Mouse (Mus musculus) ES-E14 (cell line): ENCODE data around the gene Myzap.

ENCODE experiments used
- CHD2 ChIP-seq: IDR thresholded peaks from 2 replicates; pipeline ENCODE4 v1.6.1; 2014; ENCODE audit warnings: mild to moderate bottlenecking, low read depth, low read length, inconsistent platforms
- HCFC1 ChIP-seq: IDR thresholded peaks from 2 replicates; pipeline ENCODE4 v1.6.1; 2012; ENCODE audit warnings: low read length, inconsistent platforms, borderline replicate concordance; ENCODE audit not compliant: insufficient read depth

- TF ChIP-seq HCFC1 = no peak
- no peak for TF ChIP-seq CHD2
These were observed 1.1 kb downstream of the Myzap start for GRCm38 (mm10) chr9:71591106-71591505.
